Mouse (Mus musculus) stomach, embryonic 16.5 days (tissue): Measurements from ENCODE around the gene Chic1. TPM values are rescaled to one million over a fixed set of nuclear protein-coding genes. Genes with fewer than 3 reads are reported as not detected.

ENCODE experiments used
- ATAC-seq: fragments of 200-750 bp; cut with Nextera tagmentation; 2 replicates; pipeline ENCODE4 v1.8.0; 2017; ENCODE audit warnings: moderate number of reproducible peaks, moderate TSS enrichment; ENCODE audit not compliant: insufficient read depth, low FRiP score
- H3K27ac ChIP-seq: fragments of 300-500 bp; sonication (generic); 2 replicates; pipeline ENCODE4 v1.5.1; 2014; ENCODE audit warnings: low read length
- H3K27me3 ChIP-seq: fragments of 300-500 bp; sonication (generic); 2 replicates; pipeline ENCODE4 v1.6.1; 2014; ENCODE audit warnings: low read length, control low read depth, mixed read lengths; ENCODE audit not compliant: control insufficient read depth, insufficient read depth
- H3K36me3 ChIP-seq: fragments of 300-500 bp; sonication (generic); 2 replicates; pipeline ENCODE4 v1.6.1; 2014; ENCODE audit warnings: low read length; ENCODE audit not compliant: control insufficient read depth, insufficient read depth
- H3K4me1 ChIP-seq: fragments of 300-500 bp; sonication (generic); 2 replicates; pipeline ENCODE4 v1.6.1; 2014; ENCODE audit warnings: low read length, control low read depth, mixed read lengths; ENCODE audit not compliant: control insufficient read depth, insufficient read depth
- H3K4me2 ChIP-seq: fragments of 300-500 bp; sonication (generic); 2 replicates; pipeline ENCODE4 v1.6.1; 2014; ENCODE audit warnings: low read depth, low read length, mixed read lengths
- H3K4me3 ChIP-seq: fragments of 300-500 bp; sonication (generic); replicated peaks from 2 replicates; pipeline ENCODE4 v1.5.1; 2014; ENCODE audit warnings: mild to moderate bottlenecking, low read length
- H3K9ac ChIP-seq: fragments of 300-500 bp; sonication (generic); 2 replicates; pipeline ENCODE4 v1.6.1; 2014; ENCODE audit warnings: low read length
- H3K9me3 ChIP-seq: fragments of 300-500 bp; sonication (generic); replicated peaks from 2 replicates; pipeline ENCODE4 v1.6.1; 2016; ENCODE audit warnings: low read length, control low read depth; ENCODE audit not compliant: control insufficient read depth
- WGBS: fragments of 180-500 bp; shearing (Covaris S2); extraction: QIAGEN DNeasy Blood & Tissue Kit; methylation state at CpG from one replicate; pipeline ENCODE4 v1.1.7; 2014; 5-methylcytosine and 5-hydroxymethylcytosine counted together
- polyA plus RNA-seq: library from polyadenylated mRNA; unstranded; fragments of >200 nt; fragmentation: Nextera tagmentation; extraction: Ambion mirVana; gene quantifications from 2 replicates; pipeline ENCODE4 v1.2.1, GENCODE M21; 2015

Chic1 gene
- 2.8 and 3.4 TPM in 2 replicates for polyA plus RNA-seq

DNA sequence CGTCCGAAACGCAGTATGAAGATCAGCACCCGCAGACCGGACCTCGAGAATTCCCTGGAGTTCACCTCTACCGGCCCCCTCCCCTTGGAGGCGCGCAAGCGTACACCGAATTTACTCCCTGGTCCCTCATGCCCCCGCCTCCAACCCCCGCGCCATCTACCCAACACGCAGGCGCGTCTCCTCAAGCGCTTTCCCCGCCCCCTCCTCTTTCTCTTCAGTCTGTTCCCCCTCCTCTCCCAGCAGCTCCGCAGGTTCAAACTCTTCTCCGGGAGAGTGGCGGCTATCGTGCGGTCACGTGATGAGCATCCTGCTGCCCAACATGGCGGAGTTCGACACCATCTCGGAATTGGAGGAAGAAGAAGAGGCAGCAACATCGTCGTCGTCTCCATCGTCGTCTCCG lies at the start of gene Chic1:
TSS of gene Chic1 (plus strand) at position 190 of the 400 bp plus-strand sequence.
- H3K36me3 ChIP-seq = no peaks in the 10 kb centered on the region
- ATAC-seq = peak; percentile 91
- H3K9me3 ChIP-seq = no peaks in the 10 kb centered on the region
- H3K4me3 ChIP-seq = peak within 1 kb of the TSS; percentile 62
- no peak within 1 kb of the TSS for H3K27ac ChIP-seq
- peaks cover 12% of the 10 kb centered on the region for H3K27me3 ChIP-seq
- H3K4me2 ChIP-seq = peak within 1 kb of the TSS; percentile 61
- peak within 1 kb of the TSS; percentile 70 for H3K9ac ChIP-seq
- H3K4me1 ChIP-seq = no peaks in the 10 kb centered on the region
- WGBS = 7% methylated on average over 34 of the region's 34 CpGs

DNA sequence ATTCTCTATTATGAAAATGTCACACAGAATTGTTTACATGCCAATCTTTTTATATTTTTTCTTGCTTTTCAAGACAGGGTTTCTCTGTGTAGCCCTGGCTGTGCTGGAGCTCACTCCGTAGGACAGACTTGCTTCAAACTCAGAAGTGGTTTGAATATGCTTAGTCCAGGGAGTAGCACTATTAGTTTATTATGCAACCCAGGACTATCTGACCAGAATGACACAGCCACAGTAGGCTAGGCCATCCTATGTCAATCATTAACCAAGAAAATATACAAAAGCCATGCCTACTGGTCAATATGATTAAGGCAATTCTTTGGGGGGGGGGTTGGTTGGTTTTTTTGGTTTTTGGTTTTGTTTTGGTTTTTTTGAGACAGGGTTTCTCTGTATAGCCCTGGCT lies 48.0 kb upstream of the Chic1 start:
- ATAC-seq = no peak
- H3K4me1 ChIP-seq = no peaks in the 10 kb centered on the region
- no peaks in the 10 kb centered on the region for H3K36me3 ChIP-seq
- H3K27ac ChIP-seq = no peak overlapping the region
- no peaks in the 10 kb centered on the region for H3K9me3 ChIP-seq
- H3K9ac ChIP-seq = no peak overlapping the region
- H3K4me2 ChIP-seq = no peak overlapping the region
- WGBS = 81% methylated on average over 1 of the region's 1 CpGs
- H3K4me3 ChIP-seq = no peak overlapping the region
- peaks cover 3% of the 10 kb centered on the region; the same call in 1 of the 2 replicates for H3K27me3 ChIP-seq

DNA sequence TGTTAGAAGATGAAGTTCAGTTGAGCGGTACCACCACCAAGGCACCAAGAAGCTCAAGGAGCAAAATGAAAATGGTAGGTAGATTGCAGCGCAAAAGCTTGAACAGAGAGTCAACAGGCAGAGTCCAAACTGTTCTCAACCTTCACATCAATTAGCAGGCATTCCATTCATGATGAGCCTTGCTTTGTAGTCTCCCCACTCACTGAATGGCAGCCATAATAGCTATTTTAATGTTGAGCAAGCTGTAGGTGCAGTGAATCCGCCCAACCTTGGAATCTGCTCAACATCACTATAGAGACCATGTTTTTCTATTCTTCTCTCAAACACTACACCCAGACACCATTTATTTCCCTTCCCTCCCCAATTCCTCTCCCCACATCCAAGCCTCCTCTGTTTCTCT lies 44.6 kb upstream of the Chic1 start:
- WGBS = 81% methylated on average over 3 of the region's 3 CpGs
- Histone ChIP-seq H3K9me3 (no peaks in the 10 kb centered on the region), H3K27me3 (peaks cover 6% of the 10 kb centered on the region; the same call in 1 of the 2 replicates), H3K4me2 (no peak overlapping the region), H3K27ac (no peak overlapping the region), H3K4me3 (no peak overlapping the region), H3K4me1 (no peaks in the 10 kb centered on the region), H3K36me3 (no peaks in the 10 kb centered on the region), H3K9ac (no peak overlapping the region)
- no peak for ATAC-seq

DNA sequence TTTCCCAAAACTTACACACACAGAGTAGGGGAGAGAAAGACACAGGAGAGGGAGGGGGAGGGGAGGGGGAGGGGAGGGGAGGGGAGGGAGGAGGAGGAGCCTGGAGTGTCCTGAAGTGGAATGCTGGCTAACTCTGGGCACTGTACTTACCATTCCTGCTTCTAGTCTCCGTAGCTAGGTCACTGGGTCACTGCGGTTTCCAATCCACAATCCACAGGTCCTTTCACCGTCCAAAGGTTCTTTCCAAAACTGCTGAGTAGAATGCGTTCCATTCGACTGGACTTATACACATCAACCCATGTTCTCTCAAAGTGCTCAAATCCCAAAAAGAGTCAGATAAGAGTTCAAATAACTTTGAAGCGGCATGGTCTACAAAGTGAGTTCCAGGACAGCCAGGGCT lies 42.1 kb upstream of the Chic1 start:
- WGBS = 81% methylated on average over 6 of the region's 6 CpGs
- Histone ChIP-seq H3K9ac (no peak overlapping the region), H3K27ac (no peak overlapping the region), H3K9me3 (no peaks in the 10 kb centered on the region), H3K4me2 (no peak overlapping the region), H3K27me3 (peaks cover 14% of the 10 kb centered on the region; the same call in 1 of the 2 replicates), H3K4me1 (no peaks in the 10 kb centered on the region), H3K36me3 (no peaks in the 10 kb centered on the region), H3K4me3 (no peak overlapping the region)
- ATAC-seq = no peak

DNA sequence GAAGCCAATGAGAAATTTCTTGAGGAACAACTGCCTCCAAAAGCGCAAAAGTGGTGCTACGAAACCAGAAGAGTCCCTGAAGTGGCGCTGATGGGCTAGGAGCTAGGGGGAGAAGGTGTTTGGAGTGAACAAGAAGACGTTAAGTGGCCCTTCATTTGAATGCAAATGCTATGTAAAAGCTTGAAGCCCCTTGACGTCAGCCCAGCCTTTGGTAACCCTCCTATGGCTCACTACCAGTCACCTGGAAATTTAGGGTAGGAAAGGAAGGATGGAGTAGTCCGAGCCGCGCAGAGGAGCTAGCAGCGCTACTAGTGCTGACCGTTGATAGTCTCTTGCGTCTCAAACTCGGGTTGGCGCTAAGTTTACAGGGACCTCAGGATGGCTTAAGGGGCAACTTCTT lies 35.1 kb upstream of the Chic1 start, which contains the start of gene Cdx4:
TSS of gene Cdx4 (plus strand) at position 253 of the 400 bp plus-strand sequence.
- no peaks in the 10 kb centered on the region for H3K36me3 ChIP-seq
- H3K4me1 ChIP-seq = no peaks in the 10 kb centered on the region
- 22% methylated on average over 13 of the region's 13 CpGs for WGBS
- no peak within 1 kb of the TSS for H3K4me2 ChIP-seq
- H3K9ac ChIP-seq = no peak within 1 kb of the TSS
- H3K9me3 ChIP-seq = no peaks in the 10 kb centered on the region
- no peak for ATAC-seq
- no peak within 1 kb of the TSS for H3K27ac ChIP-seq
- no peak within 1 kb of the TSS; the same call in 1 of the 2 replicates for H3K4me3 ChIP-seq
- peaks cover 41% of the 10 kb centered on the region for H3K27me3 ChIP-seq

- no peak overlapping the region for H3K27ac ChIP-seq
- 61% methylated on average over 3 of the region's 3 CpGs for WGBS
- no peak overlapping the region for H3K4me3 ChIP-seq
- no peaks in the 10 kb centered on the region for H3K36me3 ChIP-seq
- H3K4me1 ChIP-seq = no peaks in the 10 kb centered on the region
- ATAC-seq = no peak
- peaks cover 27% of the 10 kb centered on the region for H3K27me3 ChIP-seq
- no peaks in the 10 kb centered on the region for H3K9me3 ChIP-seq
- H3K9ac ChIP-seq = no peak overlapping the region
- H3K4me2 ChIP-seq = no peak overlapping the region
Observed at GRCm38 (mm10) chrX:103325900-103326299, 30.4 kb upstream of the Chic1 start.

- ATAC-seq = no peak
- no peaks in the 10 kb centered on the region for H3K9me3 ChIP-seq
- H3K27ac ChIP-seq = no peak overlapping the region
- H3K9ac ChIP-seq = no peak overlapping the region
- 67% methylated on average over 8 of the region's 8 CpGs for WGBS
- no peaks in the 10 kb centered on the region for H3K36me3 ChIP-seq
- peaks cover 16% of the 10 kb centered on the region; the same call in 1 of the 2 replicates for H3K27me3 ChIP-seq
- no peak overlapping the region for H3K4me3 ChIP-seq
- H3K4me2 ChIP-seq = no peak overlapping the region
- H3K4me1 ChIP-seq = no peaks in the 10 kb centered on the region
Observed at GRCm38 (mm10) chrX:103329386-103329785, 26.9 kb upstream of the Chic1 start.

DNA sequence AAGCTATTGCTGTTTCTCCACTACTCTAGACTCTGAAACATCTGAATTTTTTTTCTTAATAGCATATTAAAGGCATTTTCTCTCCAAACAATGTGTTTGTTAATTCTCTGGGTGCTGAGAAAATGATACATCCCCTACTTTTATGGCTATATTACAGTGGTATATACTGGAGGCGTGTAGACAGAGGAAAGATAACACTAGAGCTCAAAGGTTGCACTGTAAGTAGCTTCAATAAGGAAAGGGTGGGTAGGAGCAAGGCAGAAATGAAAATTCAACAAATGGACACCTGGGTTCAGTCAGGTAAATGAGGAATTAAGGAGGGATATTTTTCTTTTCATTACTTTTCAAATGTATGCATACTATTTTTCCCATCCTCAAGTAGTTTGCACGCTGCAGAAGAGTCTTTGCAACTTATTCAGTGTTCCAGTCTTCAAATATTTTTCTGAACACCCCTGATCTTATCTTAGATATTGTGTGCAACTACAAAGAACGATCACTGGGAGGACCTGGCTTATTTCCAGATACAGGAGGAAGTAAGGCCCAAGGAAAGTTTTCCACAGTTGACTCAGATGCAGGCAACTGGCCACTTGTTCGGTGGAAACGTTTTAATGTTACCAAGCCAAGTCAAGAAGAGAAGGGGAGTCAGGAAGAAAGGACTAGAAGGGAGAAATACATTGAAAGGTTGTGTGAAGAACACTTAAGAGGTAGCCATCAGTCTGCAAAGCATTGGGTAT lies 25.0 kb upstream of the Chic1 start:
- Histone ChIP-seq H3K27me3 (peaks cover 12% of the 10 kb centered on the region; the same call in 1 of the 2 replicates), H3K4me2 (no peak overlapping the region), H3K36me3 (no peaks in the 10 kb centered on the region), H3K27ac (no peak overlapping the region), H3K9ac (no peak overlapping the region), H3K4me3 (no peak overlapping the region), H3K4me1 (no peaks in the 10 kb centered on the region), H3K9me3 (no peaks in the 10 kb centered on the region)
- 55% methylated on average over 5 of the region's 5 CpGs for WGBS
- ATAC-seq = no peak

DNA sequence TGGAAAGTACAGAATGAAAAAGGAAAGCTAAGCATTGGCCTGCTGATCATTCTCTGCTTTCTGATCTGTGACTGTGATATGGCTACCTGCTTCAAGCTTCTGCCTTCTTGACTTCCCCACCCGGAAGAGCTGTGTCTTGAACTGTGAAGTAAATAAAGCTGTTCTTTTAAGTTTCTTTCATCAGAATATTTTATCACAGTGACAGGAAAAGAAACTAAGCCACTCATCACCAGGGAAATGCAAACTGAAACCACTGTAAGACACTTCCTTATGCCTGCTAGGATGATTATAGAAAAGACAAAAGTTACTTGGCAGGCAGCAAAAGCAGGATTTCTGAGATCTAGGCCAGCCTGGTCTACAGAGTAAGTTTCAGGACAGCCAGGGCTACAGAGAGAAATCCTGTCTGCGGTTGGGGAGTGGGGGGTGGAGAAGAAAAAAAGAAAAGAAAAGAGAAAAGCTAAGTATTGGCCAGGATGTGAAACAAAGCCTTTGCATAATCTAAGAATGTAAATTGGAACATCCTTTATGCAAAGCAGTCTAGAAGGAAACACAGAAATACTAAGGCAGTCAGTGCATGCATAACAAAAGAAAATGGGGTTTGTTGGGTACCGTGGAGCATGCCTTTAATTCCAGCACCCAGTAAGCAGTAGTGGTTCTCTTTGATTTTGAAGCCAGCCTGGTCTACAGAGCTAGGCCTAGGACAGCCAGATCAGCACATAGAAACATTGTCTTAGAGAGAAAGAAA lies 14.7 kb upstream of the Chic1 start:
- Histone ChIP-seq H3K27me3 (no peaks in the 10 kb centered on the region; the same call in 1 of the 2 replicates), H3K4me1 (no peaks in the 10 kb centered on the region), H3K4me3 (no peak overlapping the region), H3K9ac (no peak overlapping the region), H3K27ac (no peak overlapping the region), H3K4me2 (no peak overlapping the region), H3K9me3 (no peaks in the 10 kb centered on the region), H3K36me3 (no peaks in the 10 kb centered on the region)
- no peak for ATAC-seq
- WGBS = 74% methylated on average over 3 of the region's 3 CpGs
